Mouse (Mus musculus) intestine, embryonic 16.5 days (tissue): ENCODE measurements around the gene Capza2. TPM values are rescaled to one million over a fixed set of nuclear protein-coding genes. Genes with fewer than 3 reads are reported as not detected.

ENCODE experiments used
- ATAC-seq: fragments of 200-750 bp; cut with Nextera tagmentation; 2 replicates; pipeline ENCODE4 v1.8.0; 2017; ENCODE audit warnings: moderate TSS enrichment, moderate library complexity
- H3K27ac ChIP-seq: fragments of 300-500 bp; sonication (generic); 2 replicates; pipeline ENCODE4 v1.5.1; 2014; ENCODE audit warnings: mild to moderate bottlenecking, low read length
- H3K27me3 ChIP-seq: fragments of 300-500 bp; sonication (generic); replicated peaks from 2 replicates; pipeline ENCODE4 v1.6.1; 2014; ENCODE audit warnings: low read length, control low read depth, mixed read lengths; ENCODE audit not compliant: control insufficient read depth, insufficient read depth
- H3K36me3 ChIP-seq: fragments of 300-500 bp; sonication (generic); 2 replicates; pipeline ENCODE4 v1.6.1; 2014; ENCODE audit warnings: low read length, control low read depth; ENCODE audit not compliant: control insufficient read depth, insufficient read depth
- H3K4me1 ChIP-seq: fragments of 300-500 bp; sonication (generic); 2 replicates; pipeline ENCODE4 v1.6.1; 2014; ENCODE audit warnings: low read length, control low read depth, mixed read lengths; ENCODE audit not compliant: control insufficient read depth, insufficient read depth
- H3K4me2 ChIP-seq: fragments of 300-500 bp; sonication (generic); 2 replicates; pipeline ENCODE4 v1.6.1; 2014; ENCODE audit warnings: low read depth, low read length, control low read depth
- H3K4me3 ChIP-seq: fragments of 300-500 bp; sonication (generic); 2 replicates; pipeline ENCODE4 v1.5.1; 2014; ENCODE audit warnings: mild to moderate bottlenecking, low read length
- H3K9ac ChIP-seq: fragments of 300-500 bp; sonication (generic); 2 replicates; pipeline ENCODE4 v1.6.1; 2014; ENCODE audit warnings: low read depth, low read length
- H3K9me3 ChIP-seq: fragments of 300-500 bp; sonication (generic); 2 replicates; pipeline ENCODE4 v1.6.1; 2016; ENCODE audit warnings: low read length, control low read depth; ENCODE audit not compliant: control insufficient read depth
- whole genome bisulfite sequencing: fragments of 180-500 bp; shearing (Covaris S2); extraction: QIAGEN DNeasy Blood & Tissue Kit; methylation state at CpG from one replicate; pipeline ENCODE4 v1.1.7; 2014; 5-methylcytosine and 5-hydroxymethylcytosine counted together
- polyA plus RNA-seq: library from polyadenylated mRNA; unstranded; fragments of >200 nt; fragmentation: Nextera tagmentation; extraction: Ambion mirVana; gene quantifications from 2 replicates; pipeline ENCODE4 v1.2.1, GENCODE M21; 2015

The Capza2 gene
- polyA plus RNA-seq, 1 experiment from 2014 or later, result 245 TPM

- no peak overlapping the region for H3K9ac ChIP-seq
- no peak overlapping the region for H3K4me3 ChIP-seq
- H3K9me3 ChIP-seq, result no peaks in the 10 kb centered on the region
- H3K36me3 ChIP-seq, result peaks cover 22% of the 10 kb centered on the region
- no peaks in the 10 kb centered on the region for H3K27me3 ChIP-seq
- ATAC-seq, result no peak
- no peak overlapping the region for H3K27ac ChIP-seq
- H3K4me2 ChIP-seq, result no peak overlapping the region
- H3K4me1 ChIP-seq, result no peaks in the 10 kb centered on the region
Observed at GRCm38 (mm10) chr6:17666024-17666423, 30.0 kb downstream of the Capza2 start.

DNA sequence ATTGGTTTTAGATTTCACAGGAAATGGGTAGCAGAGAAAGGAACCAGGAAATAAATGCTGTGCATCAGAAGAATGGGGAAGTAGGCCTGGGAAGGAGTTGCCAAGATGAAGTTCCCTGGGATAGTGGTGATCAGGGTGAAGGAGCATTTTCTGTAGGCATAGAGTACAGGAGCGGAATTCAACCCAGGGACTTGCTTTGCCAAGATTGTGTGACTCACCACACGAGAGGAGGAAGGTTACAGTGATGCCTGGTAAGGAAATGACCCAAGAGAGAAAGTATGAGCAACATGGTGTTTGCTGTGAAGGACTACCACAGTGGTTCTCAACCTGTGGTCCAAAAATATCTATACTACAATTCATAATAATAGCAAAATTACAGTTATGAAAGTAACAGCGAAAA lies 31.8 kb downstream of the Capza2 start:
- Histone ChIP-seq H3K4me1 (no peaks in the 10 kb centered on the region), H3K9ac (no peak overlapping the region), H3K4me3 (no peak overlapping the region), H3K36me3 (peaks cover 15% of the 10 kb centered on the region), H3K27me3 (no peaks in the 10 kb centered on the region), H3K9me3 (no peaks in the 10 kb centered on the region), H3K27ac (no peak overlapping the region), H3K4me2 (no peak overlapping the region)
- WGBS, result 84% methylated on average over 3 of the region's 3 CpGs
- no peak for ATAC-seq

DNA sequence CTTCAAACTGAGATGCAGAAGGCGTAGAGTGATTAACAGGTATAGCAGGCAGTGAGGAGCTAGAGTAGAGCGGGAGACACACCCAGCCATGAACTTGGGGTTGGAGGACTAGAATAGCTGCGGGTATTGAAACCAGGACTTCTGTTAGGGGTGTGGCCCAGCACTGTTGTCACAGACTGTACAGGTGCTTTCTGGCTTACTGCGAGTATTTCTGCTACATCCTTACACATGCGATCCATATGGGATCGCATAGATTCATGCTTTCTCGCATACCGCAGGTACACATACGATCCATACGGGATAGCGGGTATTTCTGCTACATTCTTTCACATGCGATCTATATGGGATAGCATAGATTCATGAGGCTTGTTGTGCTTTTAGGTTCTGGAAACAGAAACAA lies 32.3 kb downstream of the Capza2 start:
- no peaks in the 10 kb centered on the region for H3K27me3 ChIP-seq
- H3K36me3 ChIP-seq, result peaks cover 10% of the 10 kb centered on the region
- no peak overlapping the region for H3K4me3 ChIP-seq
- H3K4me1 ChIP-seq, result no peaks in the 10 kb centered on the region
- H3K9ac ChIP-seq, result no peak overlapping the region
- H3K27ac ChIP-seq, result no peak overlapping the region
- no peaks in the 10 kb centered on the region for H3K9me3 ChIP-seq
- peak; percentile 31; the same call in 1 of the 2 replicates for ATAC-seq
- 96% methylated on average over 12 of the region's 12 CpGs for WGBS
- no peak overlapping the region for H3K4me2 ChIP-seq

- no peaks in the 10 kb centered on the region for H3K27me3 ChIP-seq
- no peaks in the 10 kb centered on the region for H3K9me3 ChIP-seq
- H3K4me3 ChIP-seq, result no peak overlapping the region
- H3K4me2 ChIP-seq, result no peak overlapping the region
- H3K9ac ChIP-seq, result no peak overlapping the region
- no peak for ATAC-seq
- H3K4me1 ChIP-seq, result no peaks in the 10 kb centered on the region
- H3K36me3 ChIP-seq, result peaks cover 7% of the 10 kb centered on the region
- no peak overlapping the region for H3K27ac ChIP-seq
- WGBS, result 78% methylated on average over 2 of the region's 2 CpGs
Observed at GRCm38 (mm10) chr6:17669826-17670225, 33.8 kb downstream of the Capza2 start.

DNA sequence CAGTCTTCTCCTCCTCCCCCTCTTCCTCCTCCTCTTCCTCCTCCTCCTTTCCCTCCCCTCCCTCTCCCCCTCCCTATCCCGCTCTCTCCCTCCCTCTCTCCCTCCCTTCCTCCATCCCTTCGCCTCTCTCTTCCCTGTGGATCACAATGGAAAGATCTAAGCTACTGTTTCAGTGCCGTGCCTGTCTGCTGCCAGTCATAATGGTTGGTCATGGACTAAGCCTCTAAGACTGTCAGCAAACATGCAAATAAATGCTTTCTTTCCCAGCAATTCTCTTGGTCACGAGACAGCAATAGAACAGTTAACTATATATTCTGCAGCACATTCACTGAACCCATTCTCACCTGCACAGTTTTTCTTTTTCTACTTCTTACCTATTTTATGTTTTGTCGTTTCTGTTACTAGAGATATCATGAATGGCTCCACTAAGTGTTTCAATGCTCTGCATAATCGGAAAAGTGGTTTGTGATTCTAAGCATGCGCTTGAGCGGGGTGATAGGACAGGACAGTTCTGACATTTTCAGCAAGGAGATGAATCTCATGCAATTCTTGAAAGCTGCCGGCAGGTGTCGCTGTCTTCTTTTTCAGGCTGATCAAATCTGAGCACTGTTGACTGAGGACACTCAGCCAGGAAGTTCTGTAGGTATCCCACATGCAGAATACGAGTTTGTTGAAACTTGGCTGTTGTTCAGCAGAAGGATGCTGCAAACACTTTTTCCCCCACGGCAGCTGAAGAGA lies 39.2 kb downstream of the Capza2 start:
- H3K36me3 ChIP-seq, result no peaks in the 10 kb centered on the region
- H3K27me3 ChIP-seq, result no peaks in the 10 kb centered on the region
- 23% methylated on average over 12 of the region's 12 CpGs for WGBS
- no peak overlapping the region for H3K4me3 ChIP-seq
- no peak overlapping the region for H3K9ac ChIP-seq
- no peaks in the 10 kb centered on the region for H3K4me1 ChIP-seq
- H3K4me2 ChIP-seq, result no peak overlapping the region
- peak; percentile 81 for ATAC-seq
- no peak overlapping the region for H3K27ac ChIP-seq
- no peaks in the 10 kb centered on the region for H3K9me3 ChIP-seq

DNA sequence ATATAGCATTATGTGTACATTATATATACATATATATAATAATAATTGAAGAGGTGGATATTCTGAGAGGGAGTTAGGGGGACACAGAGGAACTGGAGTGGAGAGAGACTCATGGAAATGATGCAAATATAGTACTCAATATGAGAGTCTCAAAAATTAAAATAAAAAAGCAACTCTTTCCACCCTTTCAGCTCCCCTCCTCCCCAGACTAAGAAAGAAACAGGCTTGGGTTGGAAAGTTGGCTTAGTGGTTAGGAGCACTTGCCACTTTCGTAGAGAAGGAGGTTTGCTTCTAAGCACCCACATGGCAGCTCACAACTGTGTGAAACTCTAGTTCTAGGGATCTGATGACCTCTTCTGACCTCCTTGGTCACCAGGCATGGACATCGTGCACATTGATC lies 41.0 kb downstream of the Capza2 start:
- no peaks in the 10 kb centered on the region for H3K36me3 ChIP-seq
- no peaks in the 10 kb centered on the region for H3K4me1 ChIP-seq
- H3K9me3 ChIP-seq, result no peaks in the 10 kb centered on the region
- no peak overlapping the region for H3K4me3 ChIP-seq
- no peaks in the 10 kb centered on the region for H3K27me3 ChIP-seq
- WGBS, result 60% methylated on average over 2 of the region's 2 CpGs
- H3K27ac ChIP-seq, result no peak overlapping the region
- H3K4me2 ChIP-seq, result no peak overlapping the region
- no peak for ATAC-seq
- no peak overlapping the region for H3K9ac ChIP-seq

- Histone ChIP-seq H3K9me3 (no peaks in the 10 kb centered on the region), H3K9ac (no peak overlapping the region), H3K27me3 (no peaks in the 10 kb centered on the region), H3K27ac (no peak overlapping the region), H3K36me3 (no peaks in the 10 kb centered on the region), H3K4me3 (no peak overlapping the region), H3K4me2 (no peak overlapping the region), H3K4me1 (no peaks in the 10 kb centered on the region)
- no peak for ATAC-seq
- WGBS, result 83% methylated on average over 6 of the region's 6 CpGs
Observed at GRCm38 (mm10) chr6:17680266-17680925, 44.4 kb downstream of the Capza2 start.

GRCm38 (mm10) chr6:17681810-17682209 lies 45.8 kb downstream of the Capza2 start:
- ATAC-seq, result no peak
- H3K9ac ChIP-seq, result no peak overlapping the region
- H3K4me2 ChIP-seq, result no peak overlapping the region
- no peaks in the 10 kb centered on the region for H3K9me3 ChIP-seq
- H3K27ac ChIP-seq, result no peak overlapping the region
- H3K4me3 ChIP-seq, result no peak overlapping the region
- no peaks in the 10 kb centered on the region for H3K4me1 ChIP-seq
- no peaks in the 10 kb centered on the region for H3K36me3 ChIP-seq
- 96% methylated on average over 8 of the region's 8 CpGs for WGBS
- no peaks in the 10 kb centered on the region for H3K27me3 ChIP-seq

DNA sequence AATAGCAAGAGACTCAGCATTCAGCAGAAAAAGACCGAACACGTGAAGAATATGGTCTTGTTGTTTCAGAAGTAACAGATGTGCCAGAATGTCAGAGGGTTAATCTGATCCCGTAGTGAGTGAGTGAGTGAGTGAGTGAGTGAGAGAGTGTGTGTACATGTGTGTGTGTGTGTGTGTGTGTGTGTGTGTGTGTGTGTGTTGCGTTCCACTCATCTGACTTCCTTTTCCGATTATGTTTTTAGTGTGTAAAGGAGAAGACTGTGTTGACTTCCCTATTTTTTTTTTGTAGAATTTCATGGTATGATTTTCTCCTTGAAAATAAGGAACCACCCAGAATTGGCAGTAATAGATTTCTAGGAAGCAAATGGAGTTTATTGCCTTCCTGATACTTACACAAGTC lies 52.6 kb downstream of the Capza2 start:
- H3K4me3 ChIP-seq, result no peak overlapping the region
- H3K27ac ChIP-seq, result no peak overlapping the region
- no peaks in the 10 kb centered on the region for H3K27me3 ChIP-seq
- no peak for ATAC-seq
- no peaks in the 10 kb centered on the region for H3K36me3 ChIP-seq
- no peak overlapping the region for H3K9ac ChIP-seq
- H3K4me1 ChIP-seq, result no peaks in the 10 kb centered on the region
- H3K9me3 ChIP-seq, result no peaks in the 10 kb centered on the region
- WGBS, result 72% methylated on average over 5 of the region's 5 CpGs
- H3K4me2 ChIP-seq, result no peak overlapping the region
